Mouse (Mus musculus) bone marrow macrophage, adult 2 months (primary cell): Measurements from ENCODE around the gene Rai1. TPM values are rescaled to one million over a fixed set of nuclear protein-coding genes. Genes with fewer than 3 reads are reported as not detected.
A peak's percentile ranks its signal among the peaks of the same experiment; 100 is the strongest.

ENCODE experiments used
- H3K27ac ChIP-seq: 2 replicates; pipeline ENCODE4 v1.5.1; 2012; ENCODE audit warnings: low read depth, low read length; ENCODE audit not compliant: insufficient read depth
- H3K4me1 ChIP-seq: 2 replicates; pipeline ENCODE4 v1.6.1; 2012; ENCODE audit warnings: low read length; ENCODE audit not compliant: control insufficient read depth, insufficient read depth
- H3K4me3 ChIP-seq: 2 replicates; pipeline ENCODE4 v1.5.1; 2012; ENCODE audit warnings: mild to moderate bottlenecking, low read length, moderate library complexity; ENCODE audit not compliant: insufficient read depth
- CTCF ChIP-seq: IDR thresholded peaks from 2 replicates; pipeline ENCODE4 v1.5.1; 2012; ENCODE audit warnings: low read depth, mild to moderate bottlenecking, low read length, moderate library complexity
- POLR2A ChIP-seq: IDR thresholded peaks from 2 replicates; pipeline ENCODE4 v1.6.1; 2012; ENCODE audit warnings: mild to moderate bottlenecking, low read depth, low read length, borderline replicate concordance
- polyA plus RNA-seq: library from polyadenylated mRNA; stranded (reverse); fragments of >200 nt; gene quantifications from 2 replicates; pipeline ENCODE4 v1.2.4, GENCODE M21; 2012; ENCODE audit not compliant: missing spikeins, insufficient read depth, insufficient read length

Rai1 gene
- polyA plus RNA-seq, 1 experiment: 12.9 TPM

GRCm38 (mm10) chr11:60198651-60199050 is 93.8 kb downstream of the Rai1 start:
- Histone ChIP-seq H3K27ac (no peak overlapping the region), H3K4me1 (no peaks in the 10 kb centered on the region), H3K4me3 (no peak overlapping the region)
- TF ChIP-seq CTCF: no peak
- TF ChIP-seq POLR2A: no peak

- no peak overlapping the region for H3K4me3 ChIP-seq
- no peak for TF ChIP-seq POLR2A
- peak; percentile 77 for TF ChIP-seq CTCF
- no peaks in the 10 kb centered on the region for H3K4me1 ChIP-seq
- no peak overlapping the region for H3K27ac ChIP-seq
Measured at GRCm38 (mm10) chr11:60199702-60200184, 94.9 kb downstream of the Rai1 start.

GRCm38 (mm10) chr11:60200384-60200783 is 95.6 kb downstream of the Rai1 start:
- Histone ChIP-seq H3K27ac (no peak overlapping the region), H3K4me1 (no peaks in the 10 kb centered on the region), H3K4me3 (no peak overlapping the region)
- no peak for TF ChIP-seq POLR2A

- H3K27ac ChIP-seq: no peak overlapping the region
- no peak overlapping the region for H3K4me3 ChIP-seq
- TF ChIP-seq POLR2A (no peak), CTCF (no peak)
- H3K4me1 ChIP-seq: no peaks in the 10 kb centered on the region
Measured at GRCm38 (mm10) chr11:60202710-60203638, 98.2 kb downstream of the Rai1 start.

GRCm38 (mm10) chr11:60205026-60205425 is 100.2 kb downstream of the Rai1 start:
- no peak overlapping the region for H3K27ac ChIP-seq
- H3K4me1 ChIP-seq: peaks cover 17% of the 10 kb centered on the region
- H3K4me3 ChIP-seq: no peak overlapping the region
- no peak for TF ChIP-seq CTCF
- TF ChIP-seq POLR2A: no peak

- TF ChIP-seq CTCF (no peak), POLR2A (no peak)
- H3K4me1 ChIP-seq: peaks cover 22% of the 10 kb centered on the region
Measured at GRCm38 (mm10) chr11:60206207-60206606, 101.4 kb downstream of the Rai1 start.

GRCm38 (mm10) chr11:60208201-60208600 is 103.4 kb downstream of the Rai1 start:
- TF ChIP-seq CTCF (no peak), POLR2A (no peak)
- no peak overlapping the region for H3K27ac ChIP-seq
- no peak overlapping the region for H3K4me3 ChIP-seq
- H3K4me1 ChIP-seq: peaks cover 31% of the 10 kb centered on the region

More at GRCm38 (mm10) chr11:60206207-60206606, 101.4 kb downstream of the Rai1 start:
- no peak overlapping the region for H3K27ac ChIP-seq
- no peak overlapping the region for H3K4me3 ChIP-seq

GRCm38 (mm10) chr11:60208712-60209111 is 103.9 kb downstream of the Rai1 start:
- Histone ChIP-seq H3K27ac (no peak overlapping the region), H3K4me1 (peaks cover 31% of the 10 kb centered on the region), H3K4me3 (peak overlapping the region; percentile 57; the same call in 1 of the 2 replicates)
- TF ChIP-seq POLR2A (no peak), CTCF (no peak)

GRCm38 (mm10) chr11:60209217-60209932 is 104.6 kb downstream of the Rai1 start:
- H3K27ac ChIP-seq: 0 out of 2 replicates have a peak overlapping the region, but pooled peaks have one; percentile 27

GRCm38 (mm10) chr11:60209933-60210249 is 105.1 kb downstream of the Rai1 start:
- H3K27ac ChIP-seq: peak overlapping the region; percentile 27
- peak overlapping the region; percentile 57 for H3K4me3 ChIP-seq
- H3K4me1 ChIP-seq: peaks cover 31% of the 10 kb centered on the region
- TF ChIP-seq POLR2A: no peak
- no peak for TF ChIP-seq CTCF

More at GRCm38 (mm10) chr11:60209217-60209932, 104.6 kb downstream of the Rai1 start:
- peak overlapping the region; percentile 57 for H3K4me3 ChIP-seq
- H3K4me1 ChIP-seq: peaks cover 31% of the 10 kb centered on the region
- TF ChIP-seq POLR2A (no peak), CTCF (no peak)
